Mouse (Mus musculus): ENCODE measurements around the gene Pcsk6.
A peak's percentile ranks its signal among the peaks of the same experiment; 100 is the strongest.
"Not testable (repeated sequence)": the region's sequence is repeated elsewhere in the genome, so short reads cannot be mapped to it uniquely, and the experiment has no call there.

Gene Pcsk6

GRCm38 (mm10) chr7:65861591-65862472 is at the start of gene Pcsk6:
TSS of gene Pcsk6 (plus strand) at chr7:65861734.
- DNase-seq = peak; percentile 60

DNA sequence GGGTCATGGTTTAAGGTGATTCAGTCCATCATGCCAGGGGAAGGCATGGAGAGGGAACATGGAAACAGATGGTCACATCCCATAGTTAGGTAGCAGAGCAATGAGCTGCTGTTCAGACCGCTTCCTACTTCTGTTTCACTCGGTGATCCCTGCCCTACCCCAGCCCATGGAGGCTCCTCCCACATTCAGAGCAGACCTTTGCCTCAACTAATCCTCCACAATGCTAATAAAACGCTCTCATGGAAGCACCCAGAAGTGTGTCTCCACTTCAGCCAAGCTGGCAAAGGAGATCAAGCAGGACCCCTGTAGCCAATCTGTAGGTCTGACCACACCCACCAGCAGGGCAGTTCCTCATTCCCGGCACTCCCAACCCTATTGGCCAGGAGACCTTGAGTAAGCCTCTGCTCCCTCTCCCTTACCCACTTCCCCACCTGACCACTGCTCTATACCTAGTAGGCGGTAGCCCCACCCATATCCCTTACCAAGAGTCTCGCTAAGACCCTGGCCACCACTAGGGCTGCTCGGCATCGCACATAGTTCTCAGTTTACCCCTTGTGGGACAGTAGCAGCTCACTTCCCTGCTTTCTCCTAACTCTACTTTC is 47.8 kb upstream of the Pcsk6 start:
- no peak for DNase-seq

- no peak for DNase-seq
Measured at GRCm38 (mm10) chr7:65817564-65817963, 44.0 kb upstream of the Pcsk6 start.

DNA sequence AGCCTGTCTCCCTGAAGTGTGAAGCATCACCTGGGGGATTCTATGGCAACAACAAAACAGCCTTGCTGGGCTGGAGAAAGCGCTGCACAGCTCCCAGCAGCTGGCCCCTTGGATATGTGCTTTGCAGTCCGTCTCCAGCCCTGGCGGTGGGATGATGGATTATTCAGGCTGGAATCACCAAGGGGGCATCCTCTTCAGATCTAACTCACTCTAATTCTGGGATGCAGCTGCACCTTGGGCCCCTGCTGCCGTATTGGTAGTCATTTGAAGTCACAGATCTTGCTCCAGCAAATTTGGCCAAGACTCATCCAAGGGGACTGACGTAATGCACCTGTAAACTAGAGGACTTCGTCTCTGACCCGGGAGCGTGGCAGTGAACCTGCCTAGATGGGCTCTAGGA is 41.1 kb upstream of the Pcsk6 start:
- no peak for DNase-seq

DNA sequence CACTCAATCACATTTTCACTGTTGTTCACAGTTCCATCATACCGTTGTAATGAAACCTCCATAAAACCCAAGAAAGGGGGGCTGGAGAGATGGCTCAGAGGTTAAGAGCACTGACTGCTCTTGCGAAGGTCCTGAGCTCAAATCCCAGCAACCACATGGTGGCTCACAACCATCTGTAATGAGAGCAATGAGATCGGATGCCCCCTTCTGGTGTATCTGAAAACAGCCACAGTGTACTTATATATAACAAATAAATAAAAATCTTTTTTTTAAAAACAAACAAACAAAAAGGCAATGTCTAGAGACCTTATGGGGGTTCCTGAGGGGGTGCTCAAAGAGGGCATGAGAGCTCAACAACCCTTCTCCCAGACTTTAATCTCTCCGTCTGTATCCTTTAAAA is 39.6 kb upstream of the Pcsk6 start:
- DNase-seq = not testable (repeated sequence)

- no peak for DNase-seq
Measured at GRCm38 (mm10) chr7:65822506-65823119, 38.9 kb upstream of the Pcsk6 start.

DNA sequence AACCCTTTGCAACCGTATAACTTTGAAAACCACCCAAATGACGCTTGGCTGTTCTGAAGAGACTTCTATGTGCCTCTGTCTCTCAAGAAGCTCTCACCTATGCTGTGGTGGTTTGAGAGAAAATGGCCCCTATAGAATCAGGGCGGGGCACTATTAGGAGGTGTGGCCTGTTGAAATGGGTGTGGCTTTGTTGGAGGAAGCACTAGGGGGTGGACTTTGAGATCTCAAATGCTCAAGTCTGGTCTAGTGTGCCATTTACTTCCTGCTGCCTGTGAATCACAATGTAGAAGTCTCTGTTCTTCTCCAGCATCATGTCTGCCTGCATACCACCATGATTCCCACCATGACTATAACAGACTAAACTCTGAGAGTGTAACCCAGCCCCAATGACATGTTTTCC is 21.8 kb upstream of the Pcsk6 start:
- DNase-seq = no peak

GRCm38 (mm10) chr7:65843210-65843609 is 18.3 kb upstream of the Pcsk6 start:
- DNase-seq = no peak

- no peak for DNase-seq
Measured at GRCm38 (mm10) chr7:65860981-65861380, 553 bp upstream of the Pcsk6 start.

DNA sequence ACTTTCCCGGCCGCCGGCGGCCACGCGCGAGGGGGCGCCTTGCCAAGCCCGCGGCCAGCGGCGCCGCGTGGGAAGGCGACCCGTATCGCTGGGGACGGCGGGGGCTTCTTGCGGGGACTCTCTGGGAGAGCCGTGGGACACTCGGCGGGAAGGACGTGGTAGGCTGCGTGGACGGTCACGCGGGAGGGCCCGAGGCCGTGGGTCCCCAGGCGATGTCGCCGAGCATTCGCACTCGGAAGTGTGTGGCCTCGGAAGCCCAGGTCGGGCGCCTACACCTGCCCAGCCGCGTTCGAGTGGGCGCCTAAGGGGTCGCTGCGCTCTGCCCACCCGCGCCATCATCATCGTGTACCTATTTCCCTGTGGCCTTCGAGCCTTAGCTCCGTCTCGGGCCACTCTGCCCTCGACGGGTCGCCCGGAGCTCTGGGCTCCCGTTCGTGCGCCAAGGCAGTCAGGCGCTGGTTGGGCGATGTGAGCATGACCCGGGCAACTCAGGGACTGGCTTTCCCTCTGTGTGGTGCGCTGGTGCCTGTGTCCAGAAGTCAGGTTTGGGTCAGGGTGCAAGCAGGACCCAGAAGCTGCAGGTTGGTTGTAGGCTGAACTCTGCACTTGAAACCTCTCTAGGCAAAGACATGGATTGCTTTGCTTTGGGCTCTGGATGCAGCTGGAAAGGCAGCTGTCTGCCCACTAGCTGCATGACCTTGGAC is 1.1 kb downstream of the Pcsk6 start:
- no peak for DNase-seq

DNA sequence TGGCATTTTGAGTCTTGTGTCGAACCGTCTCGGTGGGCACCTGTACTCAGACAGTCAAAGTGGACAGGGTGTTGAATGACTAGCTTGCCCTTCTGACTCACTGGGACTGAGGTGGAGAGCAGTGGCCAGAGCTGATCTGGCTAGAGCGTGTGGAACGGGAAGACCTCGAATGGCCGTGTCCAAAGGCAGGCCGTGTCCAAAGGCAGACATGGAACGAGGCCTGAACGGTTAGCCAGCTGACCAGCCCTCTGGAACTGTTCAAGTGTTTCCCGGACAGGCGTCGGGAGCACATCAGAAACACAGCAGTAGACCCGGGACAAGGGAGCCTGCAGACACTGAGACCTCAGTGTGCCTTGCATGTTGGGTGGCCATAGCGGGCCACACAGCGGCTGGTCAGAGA is 7.6 kb downstream of the Pcsk6 start:
- no peak for DNase-seq

DNA sequence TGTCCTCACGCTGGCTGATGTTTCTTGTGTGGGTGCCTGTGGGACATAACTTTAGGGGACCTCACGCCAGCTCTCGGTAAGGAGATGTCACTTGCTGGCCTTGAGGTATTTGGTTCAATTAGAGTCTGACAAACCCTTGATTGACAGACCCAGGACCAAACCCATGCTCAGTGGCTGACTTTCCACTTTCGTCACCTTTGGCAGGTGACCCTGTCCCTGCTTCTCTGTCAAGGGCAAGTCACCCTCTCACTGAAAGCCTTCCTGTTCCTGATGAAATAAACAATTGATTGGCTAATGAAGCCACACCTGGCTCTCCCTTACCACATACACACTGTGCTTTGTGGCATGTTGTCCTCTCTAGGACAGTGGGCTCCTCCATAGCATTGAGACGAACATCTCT is 8.3 kb downstream of the Pcsk6 start:
- DNase-seq = no peak

- DNase-seq = no peak
Measured at GRCm38 (mm10) chr7:65870227-65870626, 8.7 kb downstream of the Pcsk6 start.

DNA sequence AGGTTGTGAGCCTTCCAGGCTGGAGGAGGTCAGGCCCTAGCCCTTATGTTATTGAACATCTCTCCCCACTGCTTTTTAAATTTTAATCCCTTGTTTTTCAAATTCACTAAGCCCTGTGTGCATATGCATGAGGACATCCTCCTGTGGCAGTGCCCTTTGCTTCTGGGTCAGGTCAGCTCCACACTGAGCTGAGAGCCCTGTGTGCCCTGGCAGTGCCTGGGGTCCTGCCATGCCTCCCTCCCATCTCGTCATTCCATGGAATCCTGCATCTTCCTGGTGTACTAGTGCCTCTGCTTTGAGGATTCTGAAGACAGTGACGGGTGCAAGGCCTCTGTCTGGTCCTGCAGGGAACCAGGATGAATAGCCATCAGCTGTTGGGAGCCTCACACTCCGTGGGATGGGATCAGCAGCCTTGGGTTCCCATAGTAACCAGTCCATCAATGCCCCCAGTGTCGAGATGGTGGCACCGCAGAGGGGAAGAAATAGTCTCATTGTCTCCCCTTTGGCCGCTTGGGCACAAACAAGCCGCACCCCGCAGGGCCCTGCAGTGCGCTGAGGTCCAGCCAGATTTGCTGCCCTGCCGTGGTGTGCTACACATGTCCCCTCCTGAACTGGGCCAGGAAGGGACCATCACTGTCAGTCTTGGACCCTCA is 9.5 kb downstream of the Pcsk6 start:
- no peak for DNase-seq

- DNase-seq = no peak
Measured at GRCm38 (mm10) chr7:65871851-65872250, 10.3 kb downstream of the Pcsk6 start.

GRCm38 (mm10) chr7:65873176-65873845 is 11.8 kb downstream of the Pcsk6 start:
- no peak for DNase-seq

GRCm38 (mm10) chr7:65873902-65874301 is 12.4 kb downstream of the Pcsk6 start:
- DNase-seq = no peak

GRCm38 (mm10) chr7:65876596-65876995 is 15.1 kb downstream of the Pcsk6 start:
- DNase-seq = no peak

GRCm38 (mm10) chr7:65878234-65878633 is 16.7 kb downstream of the Pcsk6 start:
- DNase-seq = no peak

DNA sequence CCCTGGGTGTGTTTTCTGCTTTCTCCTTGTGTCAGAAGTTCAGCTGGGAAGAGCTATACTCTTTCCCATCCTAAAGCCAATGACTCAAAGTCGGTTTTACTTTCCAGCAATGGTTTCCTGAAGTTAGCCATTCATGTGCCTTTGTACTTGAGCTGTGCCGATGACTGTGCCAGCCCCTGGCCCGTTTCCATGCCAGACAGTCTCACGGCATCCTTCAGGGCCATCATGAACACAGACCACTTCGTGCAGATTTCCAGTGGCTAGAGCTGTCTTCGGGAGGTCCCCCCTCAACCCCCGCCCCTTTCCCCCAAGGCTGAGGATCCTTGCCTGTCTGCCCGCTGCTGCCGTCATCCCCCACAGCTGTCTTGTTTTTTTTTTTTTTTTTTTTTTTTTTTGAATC is 17.8 kb downstream of the Pcsk6 start:
- no peak for DNase-seq

DNA sequence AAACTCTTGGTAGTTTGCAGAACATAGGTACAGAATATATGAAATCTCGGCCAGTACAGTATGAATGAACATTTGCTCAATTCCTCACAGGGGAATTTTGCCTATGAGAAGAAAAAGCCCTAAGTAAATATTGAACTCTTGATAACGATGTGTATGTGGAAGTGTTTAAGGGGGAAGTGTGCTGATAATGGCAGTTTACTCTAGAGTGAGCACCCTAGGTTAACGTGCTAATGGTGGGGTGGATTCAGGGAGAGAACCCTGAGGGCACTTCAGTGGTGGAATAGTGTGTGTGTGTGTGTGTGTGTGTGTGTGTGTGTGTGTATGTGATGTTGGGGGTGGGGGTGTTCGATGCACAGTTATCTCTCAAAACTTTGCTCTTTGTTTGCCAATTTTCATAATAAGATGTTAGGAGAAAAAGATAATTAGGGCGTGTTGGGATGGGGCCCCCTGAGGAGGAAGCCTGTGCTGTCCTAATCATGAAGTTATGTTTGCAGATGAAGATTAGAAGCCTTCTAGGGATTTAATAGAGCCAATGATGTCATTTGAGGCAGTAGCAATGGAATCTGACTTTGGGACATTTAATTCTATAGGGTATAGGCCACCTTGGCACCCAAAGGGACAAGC is 19.2 kb downstream of the Pcsk6 start:
- DNase-seq = no peak

- no peak for DNase-seq
Measured at GRCm38 (mm10) chr7:65881290-65881688, 19.8 kb downstream of the Pcsk6 start.

Measured in right cerebral cortex, postnatal 4 days (tissue).